Mouse (Mus musculus): ENCODE data around the gene Vipr1. TPM values are rescaled to one million over a fixed set of nuclear protein-coding genes. Genes with fewer than 3 reads are reported as not detected.

Gene Vipr1
- polyA plus RNA-seq, 1 experiment = 2.0 TPM

- Histone ChIP-seq H3K27ac (ENCODE audit: insufficient read depth, low read depth, low read length) (no peak overlapping the region), H3K27me3 (replicated peaks; ENCODE audit: control insufficient read depth, insufficient read depth, low read length) (no peaks in the 10 kb centered on the region), H3K4me3 (ENCODE audit: insufficient read depth, low read depth, low read length) (no peak overlapping the region), H3K36me3 (ENCODE audit: control insufficient read depth, insufficient read depth, low read length) (no peaks in the 10 kb centered on the region), H3K4me1 (ENCODE audit: control insufficient read depth, insufficient read depth, low read length) (no peaks in the 10 kb centered on the region)
- TF ChIP-seq POLR2A (IDR thresholded peaks at IDR 0.05; ENCODE audit: low read depth, low read length) (no peak), CTCF (conservative IDR thresholded peaks at IDR 0.05; ENCODE audit: insufficient read depth, insufficient read length, low read depth, low read length) (no peak)
- no peak for DNase-seq
- WGBS = 92% methylated on average over 10 of the region's 10 CpGs
Measured at GRCm38 (mm10) chr9:121653668-121654067, 11.2 kb downstream of the Vipr1 start.

- TF ChIP-seq POLR2A (IDR thresholded peaks at IDR 0.05; ENCODE audit: low read depth, low read length) = no peak
- TF ChIP-seq CTCF (conservative IDR thresholded peaks at IDR 0.05; ENCODE audit: insufficient read depth, insufficient read length, low read depth, low read length) = no peak
- H3K27ac ChIP-seq (ENCODE audit: insufficient read depth, low read depth, low read length) = no peak overlapping the region
- no peaks in the 10 kb centered on the region for H3K27me3 ChIP-seq (replicated peaks; ENCODE audit: control insufficient read depth, insufficient read depth, low read length)
- H3K36me3 ChIP-seq (ENCODE audit: control insufficient read depth, insufficient read depth, low read length) = no peaks in the 10 kb centered on the region
- no peaks in the 10 kb centered on the region for H3K4me1 ChIP-seq (ENCODE audit: control insufficient read depth, insufficient read depth, low read length)
- no peak overlapping the region for H3K4me3 ChIP-seq (ENCODE audit: insufficient read depth, low read depth, low read length)
- WGBS = 88% methylated on average over 5 of the region's 5 CpGs
- no peak for DNase-seq
Measured at GRCm38 (mm10) chr9:121656322-121656721, 13.8 kb downstream of the Vipr1 start.

- Histone ChIP-seq H3K27me3 (replicated peaks; ENCODE audit: control insufficient read depth, insufficient read depth, low read length) (no peaks in the 10 kb centered on the region), H3K36me3 (ENCODE audit: control insufficient read depth, insufficient read depth, low read length) (no peaks in the 10 kb centered on the region), H3K27ac (ENCODE audit: insufficient read depth, low read depth, low read length) (no peak overlapping the region), H3K4me1 (ENCODE audit: control insufficient read depth, insufficient read depth, low read length) (no peaks in the 10 kb centered on the region), H3K4me3 (ENCODE audit: insufficient read depth, low read depth, low read length) (no peak overlapping the region)
- WGBS = 30% methylated on average over 13 of the region's 13 CpGs
- TF ChIP-seq POLR2A (IDR thresholded peaks at IDR 0.05; ENCODE audit: low read depth, low read length) (no peak), CTCF (conservative IDR thresholded peaks at IDR 0.05; ENCODE audit: insufficient read depth, insufficient read length, low read depth, low read length) (no peak)
- DNase-seq = no peak
Measured at GRCm38 (mm10) chr9:121657143-121657542, 14.6 kb downstream of the Vipr1 start.

GRCm38 (mm10) chr9:121658248-121658647, 15.7 kb downstream of the Vipr1 start:
- Histone ChIP-seq H3K4me1 (ENCODE audit: control insufficient read depth, insufficient read depth, low read length) (no peaks in the 10 kb centered on the region), H3K36me3 (ENCODE audit: control insufficient read depth, insufficient read depth, low read length) (no peaks in the 10 kb centered on the region), H3K4me3 (ENCODE audit: insufficient read depth, low read depth, low read length) (no peak overlapping the region), H3K27ac (ENCODE audit: insufficient read depth, low read depth, low read length) (no peak overlapping the region), H3K27me3 (replicated peaks; ENCODE audit: control insufficient read depth, insufficient read depth, low read length) (no peaks in the 10 kb centered on the region)
- WGBS = 84% methylated on average over 7 of the region's 7 CpGs
- no peak for DNase-seq
- TF ChIP-seq POLR2A (IDR thresholded peaks at IDR 0.05; ENCODE audit: low read depth, low read length) = no peak
- TF ChIP-seq CTCF (conservative IDR thresholded peaks at IDR 0.05; ENCODE audit: insufficient read depth, insufficient read length, low read depth, low read length) = no peak

GRCm38 (mm10) chr9:121659791-121660190, 17.3 kb downstream of the Vipr1 start:
- no peak overlapping the region for H3K4me3 ChIP-seq (ENCODE audit: insufficient read depth, low read depth, low read length)
- WGBS = 77% methylated on average over 7 of the region's 7 CpGs
- H3K4me1 ChIP-seq (ENCODE audit: control insufficient read depth, insufficient read depth, low read length) = no peaks in the 10 kb centered on the region
- no peak for DNase-seq
- no peak overlapping the region for H3K27ac ChIP-seq (ENCODE audit: insufficient read depth, low read depth, low read length)
- no peaks in the 10 kb centered on the region for H3K36me3 ChIP-seq (ENCODE audit: control insufficient read depth, insufficient read depth, low read length)
- no peaks in the 10 kb centered on the region for H3K27me3 ChIP-seq (replicated peaks; ENCODE audit: control insufficient read depth, insufficient read depth, low read length)
- TF ChIP-seq CTCF (conservative IDR thresholded peaks at IDR 0.05; ENCODE audit: insufficient read depth, insufficient read length, low read depth, low read length) = no peak
- no peak for TF ChIP-seq POLR2A (IDR thresholded peaks at IDR 0.05; ENCODE audit: low read depth, low read length)

- 75% methylated on average over 6 of the region's 6 CpGs for WGBS
- no peaks in the 10 kb centered on the region for H3K36me3 ChIP-seq (ENCODE audit: control insufficient read depth, insufficient read depth, low read length)
Measured at GRCm38 (mm10) chr9:121663467-121663866, 21.0 kb downstream of the Vipr1 start.

GRCm38 (mm10) chr9:121664104-121664503, 21.6 kb downstream of the Vipr1 start:
- WGBS = 83% methylated on average over 5 of the region's 5 CpGs

More at GRCm38 (mm10) chr9:121663467-121663866, 21.0 kb downstream of the Vipr1 start:
- DNase-seq = no peak
- no peak overlapping the region for H3K27ac ChIP-seq (ENCODE audit: insufficient read depth, low read depth, low read length)
- H3K4me1 ChIP-seq (ENCODE audit: control insufficient read depth, insufficient read depth, low read length) = no peaks in the 10 kb centered on the region
- TF ChIP-seq POLR2A (IDR thresholded peaks at IDR 0.05; ENCODE audit: low read depth, low read length) = no peak
- no peak for TF ChIP-seq CTCF (conservative IDR thresholded peaks at IDR 0.05; ENCODE audit: insufficient read depth, insufficient read length, low read depth, low read length)
- no peaks in the 10 kb centered on the region for H3K27me3 ChIP-seq (replicated peaks; ENCODE audit: control insufficient read depth, insufficient read depth, low read length)
- no peak overlapping the region for H3K4me3 ChIP-seq (ENCODE audit: insufficient read depth, low read depth, low read length)

More at GRCm38 (mm10) chr9:121664104-121664503, 21.6 kb downstream of the Vipr1 start:
- TF ChIP-seq POLR2A (IDR thresholded peaks at IDR 0.05; ENCODE audit: low read depth, low read length) = no peak
- no peak for TF ChIP-seq CTCF (conservative IDR thresholded peaks at IDR 0.05; ENCODE audit: insufficient read depth, insufficient read length, low read depth, low read length)
- Histone ChIP-seq H3K4me1 (ENCODE audit: control insufficient read depth, insufficient read depth, low read length) (no peaks in the 10 kb centered on the region), H3K4me3 (ENCODE audit: insufficient read depth, low read depth, low read length) (no peak overlapping the region), H3K27ac (ENCODE audit: insufficient read depth, low read depth, low read length) (no peak overlapping the region), H3K36me3 (ENCODE audit: control insufficient read depth, insufficient read depth, low read length) (no peaks in the 10 kb centered on the region), H3K27me3 (replicated peaks; ENCODE audit: control insufficient read depth, insufficient read depth, low read length) (no peaks in the 10 kb centered on the region)
- no peak for DNase-seq
